Mouse (Mus musculus) WW6 (cell line): ENCODE measurements around the gene Eif2ak4.

Experiments
- DNase-seq: peaks from one replicate; pipeline ENCODE4 v3.0.0-alpha.2; 2013; ENCODE audit warnings: low read depth, low spot score

Gene Eif2ak4

GRCm38 (mm10) chr2:118388341-118389335 is at the start of gene Eif2ak4:
Eif2ak4 (plus strand) TSS chr2:118388618.
- peak; percentile 98 for DNase-seq

GRCm38 (mm10) chr2:118341295-118341694 is 47.1 kb upstream of the Eif2ak4 start:
- no peak for DNase-seq

GRCm38 (mm10) chr2:118343897-118344296 is 44.5 kb upstream of the Eif2ak4 start:
- no peak for DNase-seq

GRCm38 (mm10) chr2:118345535-118345934 is 42.9 kb upstream of the Eif2ak4 start:
- DNase-seq: no peak

- no peak for DNase-seq
These were observed 34.9 kb upstream of the Eif2ak4 start for GRCm38 (mm10) chr2:118353498-118353897.

DNA sequence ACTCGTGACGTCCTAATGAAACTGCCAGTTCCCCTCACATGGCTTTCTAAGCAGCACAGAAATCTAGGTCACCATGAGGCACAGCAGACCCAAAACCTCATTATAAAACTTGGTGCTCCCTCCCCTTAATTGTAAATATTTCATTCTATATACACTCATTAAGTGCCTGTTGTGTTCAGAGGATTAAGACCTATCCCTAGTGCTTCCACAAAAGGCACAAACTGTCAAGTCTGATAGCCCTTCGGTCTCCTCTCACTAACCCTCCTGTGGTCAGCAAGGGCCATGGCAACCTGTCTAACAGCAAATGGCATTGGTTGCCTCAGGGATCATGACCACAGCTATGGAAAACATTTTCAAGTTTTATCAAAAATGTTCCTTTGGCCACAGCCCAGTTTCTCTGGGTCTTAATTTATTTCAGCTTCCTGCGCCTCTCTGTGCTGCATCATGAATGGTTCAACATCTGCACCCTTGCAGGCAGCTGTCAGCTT is 34.5 kb upstream of the Eif2ak4 start:
- no peak for DNase-seq

DNA sequence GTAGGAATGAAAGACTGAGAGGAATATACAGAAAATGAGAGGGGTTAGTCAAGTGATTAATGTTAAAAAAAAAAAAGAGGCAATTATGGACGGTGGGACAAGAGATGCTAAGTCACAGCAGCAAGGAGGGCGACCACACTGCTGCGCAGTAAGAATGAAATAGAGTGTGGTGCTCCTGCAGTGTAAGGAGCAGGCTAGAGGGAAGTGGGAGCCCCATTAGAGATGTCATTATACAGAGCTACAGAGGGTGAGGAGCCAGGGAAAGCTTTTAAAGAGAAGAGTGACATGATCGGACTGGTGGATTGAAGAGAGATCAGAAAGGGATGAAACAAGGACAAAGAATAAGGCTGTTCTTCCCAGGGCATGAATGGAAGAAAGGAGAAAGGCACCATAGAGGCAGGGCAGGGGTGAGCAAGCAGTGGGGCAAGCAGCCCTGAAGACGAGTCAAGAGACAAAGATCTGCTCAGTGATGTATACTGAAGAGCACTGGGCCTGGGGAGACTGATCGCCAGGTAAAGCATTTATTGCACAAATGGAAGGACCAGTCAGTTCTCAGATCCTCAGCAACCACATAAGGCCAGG is 33.2 kb upstream of the Eif2ak4 start:
- no peak for DNase-seq

GRCm38 (mm10) chr2:118371841-118372240 is 16.6 kb upstream of the Eif2ak4 start:
- DNase-seq: no peak

GRCm38 (mm10) chr2:118372561-118372900 is 15.9 kb upstream of the Eif2ak4 start:
- DNase-seq: peak; percentile 7

DNA sequence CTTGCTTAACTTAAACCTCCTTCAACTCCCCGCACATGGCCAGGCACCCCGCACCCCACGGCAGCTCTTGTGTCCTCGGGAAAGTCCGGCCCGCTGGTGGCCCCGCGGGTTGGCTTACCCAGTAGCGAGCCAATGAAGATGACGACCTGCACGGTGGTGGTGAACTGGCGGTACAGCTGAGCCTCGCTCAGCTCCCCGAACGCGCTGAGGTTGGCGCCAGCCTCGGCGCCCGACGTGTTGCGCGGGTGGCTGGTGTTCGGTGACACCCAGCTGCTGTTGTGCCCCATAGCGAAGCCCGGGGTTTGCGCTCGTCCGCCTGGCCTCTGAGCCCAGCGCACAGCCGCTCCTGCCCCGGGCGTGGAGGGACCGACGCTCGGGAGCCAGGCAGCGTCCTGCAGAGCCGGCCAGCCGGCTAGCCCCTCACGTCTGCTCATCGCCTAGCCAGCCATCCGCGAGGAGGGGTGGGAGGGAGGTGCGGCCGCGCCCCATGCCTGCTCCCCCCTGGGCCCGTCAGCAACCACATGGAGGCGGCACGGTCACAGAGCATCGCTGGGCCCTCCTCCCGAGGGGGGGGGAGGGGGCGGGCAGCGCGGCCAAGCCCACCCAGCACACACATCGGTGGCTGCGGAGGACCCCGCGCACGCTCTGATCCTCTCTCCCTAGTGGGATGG is 15.4 kb upstream of the Eif2ak4 start, which contains the start of gene Gpr176:
Gene Gpr176 (minus strand): TSS at position 519 of the 671 bp plus-strand sequence.
- DNase-seq: peak; percentile 26

DNA sequence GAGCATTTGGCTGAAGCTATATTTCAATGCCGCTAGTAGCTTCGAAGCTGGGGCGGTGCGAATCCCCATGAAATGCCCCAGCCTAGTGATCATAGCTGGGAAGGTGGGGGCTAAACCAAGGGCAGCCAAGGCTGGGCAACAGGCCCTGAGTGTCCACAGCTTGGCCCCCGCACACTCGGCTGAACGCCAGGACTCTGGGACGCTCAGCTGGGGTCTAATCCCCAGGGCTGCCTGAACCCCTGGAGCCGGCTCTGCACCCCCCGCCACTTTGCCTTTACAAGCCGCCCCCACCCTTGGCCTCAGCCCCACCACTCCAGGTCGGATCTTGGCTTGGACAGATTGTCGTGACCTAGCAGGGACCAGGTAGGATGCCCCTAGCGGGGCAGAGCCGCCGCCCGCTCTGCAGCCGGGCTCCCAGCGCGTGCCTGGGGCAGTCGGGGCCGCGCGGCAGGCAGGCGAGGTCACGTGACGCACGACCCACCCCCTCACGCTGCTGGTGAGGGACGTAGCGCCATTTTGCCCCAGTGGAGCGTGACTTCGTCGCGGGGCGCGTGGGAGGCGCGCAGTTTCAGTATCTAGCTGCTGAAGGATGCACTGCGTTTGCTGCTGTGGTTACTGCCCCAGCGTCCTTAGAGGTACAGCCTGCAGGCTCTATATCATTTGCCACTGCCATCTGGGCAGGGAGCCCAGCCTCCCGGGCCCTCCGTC is 14.7 kb upstream of the Eif2ak4 start:
- peak; percentile 65 for DNase-seq

DNA sequence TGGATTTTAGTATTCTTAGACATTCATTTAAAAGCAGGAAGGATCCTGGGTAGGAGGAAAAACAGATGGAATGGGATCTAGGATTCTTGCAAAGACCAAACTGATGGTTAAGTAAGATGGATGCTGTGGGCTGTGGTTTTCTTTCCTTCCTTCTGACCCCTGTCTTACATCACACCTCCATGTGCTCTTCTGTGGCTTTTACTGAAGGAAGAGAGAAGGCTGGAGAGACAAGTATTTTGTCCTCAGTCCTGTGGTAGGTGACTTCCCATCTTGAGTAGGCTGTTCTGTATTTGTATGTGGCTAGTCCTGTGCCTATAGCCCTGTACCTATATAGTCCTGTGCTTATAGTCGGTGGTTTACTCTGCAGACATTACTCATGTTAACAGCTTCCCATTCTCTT is 12.9 kb upstream of the Eif2ak4 start:
- no peak for DNase-seq

GRCm38 (mm10) chr2:118375931-118376330 is 12.5 kb upstream of the Eif2ak4 start:
- no peak for DNase-seq

DNA sequence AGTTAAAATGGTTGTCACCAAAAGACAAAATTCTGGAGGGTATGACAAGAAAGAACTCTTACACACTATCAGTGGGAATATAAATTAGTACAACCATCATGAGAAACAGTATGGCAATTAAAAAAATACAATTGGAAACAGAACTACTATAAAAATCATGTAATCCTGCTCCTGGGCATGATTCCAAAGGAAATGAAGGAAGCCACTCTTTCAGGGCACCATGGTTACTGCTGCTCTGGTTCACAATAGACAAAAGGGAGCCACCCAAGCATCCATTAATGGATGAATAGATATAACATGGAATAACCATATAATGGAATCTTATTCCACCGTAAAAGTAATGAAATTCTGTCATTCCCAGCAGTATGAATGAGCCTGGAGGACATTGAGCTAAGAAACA is 8.7 kb upstream of the Eif2ak4 start:
- DNase-seq: no peak

DNA sequence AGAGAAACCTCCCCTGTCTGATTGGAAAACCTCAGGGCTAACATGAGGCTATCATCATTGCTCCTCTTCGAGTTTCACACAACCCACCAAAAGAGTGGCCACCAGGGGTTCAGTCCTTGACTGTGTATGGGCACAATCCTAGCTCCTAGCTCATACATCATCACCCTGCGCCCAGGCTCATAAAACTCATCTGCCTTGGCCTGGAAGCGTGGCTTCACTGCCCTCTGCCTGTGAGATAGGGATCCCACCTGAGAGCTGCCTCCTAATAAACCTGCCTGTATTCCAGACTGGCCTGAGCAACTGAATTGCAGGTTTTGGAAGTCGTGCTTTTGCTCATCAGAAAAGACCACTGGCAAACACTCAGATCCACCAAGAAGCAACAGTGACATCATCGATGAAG is 5.0 kb upstream of the Eif2ak4 start:
- peak; percentile 38 for DNase-seq

DNA sequence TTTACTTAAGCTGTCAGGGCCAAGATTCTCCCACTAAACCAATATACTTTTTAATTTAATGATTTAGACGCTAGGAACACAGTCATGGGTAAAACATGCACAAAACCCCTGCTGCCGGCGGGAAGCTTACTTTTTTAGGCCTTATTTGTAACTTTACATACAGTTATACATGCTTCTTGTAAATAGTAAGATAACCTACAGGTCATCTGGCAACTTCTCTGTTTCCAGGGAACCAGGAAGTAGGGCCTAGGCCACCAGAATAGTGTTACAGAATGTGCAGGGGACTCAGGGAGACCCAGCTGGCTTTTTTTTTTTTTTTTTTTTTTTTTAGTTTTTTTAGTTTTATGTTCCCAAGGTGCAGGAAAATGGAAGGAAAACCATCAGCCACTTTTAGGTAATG is 1.2 kb downstream of the Eif2ak4 start:
- no peak for DNase-seq

- no peak for DNase-seq
These were observed 1.7 kb downstream of the Eif2ak4 start for GRCm38 (mm10) chr2:118390072-118390471.

DNA sequence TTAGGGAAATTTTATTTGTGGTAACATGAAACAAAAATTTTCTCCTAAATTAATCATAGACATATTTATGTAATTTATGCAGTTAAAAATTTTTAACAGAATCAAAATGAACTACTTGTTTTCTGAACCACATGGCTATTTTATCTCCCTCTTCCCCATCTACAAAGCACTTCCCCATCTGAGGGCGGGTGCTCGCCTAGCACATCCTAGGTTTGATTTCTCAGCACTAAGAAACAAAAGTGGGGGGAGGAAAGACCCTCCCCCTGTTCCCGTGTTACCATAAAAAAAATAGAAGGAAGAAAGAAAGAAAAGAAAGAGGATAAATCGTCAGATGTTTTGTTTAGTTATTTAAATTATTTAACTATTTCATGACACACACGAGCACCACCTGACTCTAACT is 2.8 kb downstream of the Eif2ak4 start:
- DNase-seq: no peak

GRCm38 (mm10) chr2:118399751-118400150 is 11.3 kb downstream of the Eif2ak4 start:
- no peak for DNase-seq

DNA sequence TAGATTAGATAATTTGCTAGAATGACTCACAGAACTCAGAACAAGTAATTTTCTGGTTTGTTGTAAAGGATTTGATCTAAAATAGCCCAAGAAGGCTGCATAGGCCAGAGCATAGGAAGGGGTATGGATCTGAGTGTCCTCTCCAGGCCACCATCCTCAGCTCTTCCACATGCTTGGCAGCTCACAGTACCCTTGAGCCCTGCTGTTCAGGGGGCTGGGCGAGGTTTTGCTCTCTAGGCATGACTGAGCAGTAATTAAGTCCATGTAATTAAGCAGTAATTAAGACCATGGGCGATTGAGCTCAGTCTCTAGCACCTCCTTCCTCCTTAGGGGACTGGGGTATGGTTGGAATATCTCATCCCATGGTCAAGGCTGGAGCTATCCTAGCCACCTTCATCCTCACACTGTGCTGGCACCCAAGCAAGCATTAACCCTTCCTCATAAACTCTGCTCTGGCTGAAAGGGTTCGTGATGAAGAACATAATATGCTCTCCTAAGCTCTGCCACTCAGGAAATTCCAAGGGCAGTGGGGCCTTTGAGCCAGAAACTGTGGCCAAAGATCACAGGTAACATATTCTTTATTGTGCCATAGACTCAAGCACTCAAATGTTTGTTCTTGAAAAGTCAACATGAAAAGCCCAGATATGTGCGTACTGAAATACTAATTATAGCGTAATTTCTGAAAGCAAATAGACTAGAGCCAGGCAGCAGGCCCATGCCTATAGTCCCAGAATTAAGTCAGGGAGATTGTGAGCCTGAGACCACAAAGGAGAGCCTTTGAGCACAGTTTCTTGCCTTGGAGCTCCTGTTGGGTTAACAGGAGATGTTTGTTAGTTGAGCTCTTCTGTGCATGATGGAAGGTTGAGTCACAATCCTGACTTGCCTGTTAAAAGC is 13.7 kb downstream of the Eif2ak4 start:
- no peak for DNase-seq

DNA sequence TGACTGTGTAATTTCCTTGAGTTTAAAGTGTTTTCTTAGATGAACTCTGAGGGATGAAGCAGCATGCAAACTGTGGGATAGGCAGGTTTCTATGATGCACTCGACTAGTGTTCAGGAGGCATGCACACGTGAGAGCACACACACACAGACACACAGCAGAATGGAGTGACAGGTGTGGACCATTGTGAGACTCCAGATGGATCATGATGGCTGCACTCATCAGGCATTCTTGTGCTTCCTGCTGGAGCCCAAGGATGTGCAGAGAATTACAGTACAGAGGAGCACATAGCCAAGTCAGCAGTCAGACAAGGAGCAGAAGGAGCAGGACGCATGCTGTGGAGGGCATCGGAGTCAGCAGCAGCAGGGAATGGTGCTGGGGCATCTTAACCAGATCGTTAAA is 15.9 kb downstream of the Eif2ak4 start:
- DNase-seq: no peak
